Mouse (Mus musculus) heart, embryonic 13.5 days (tissue): Measurements from ENCODE around the gene Nrap. TPM values are rescaled to one million over a fixed set of nuclear protein-coding genes. Genes with fewer than 3 reads are reported as not detected.

ENCODE experiments used
- ATAC-seq: fragments of 200-750 bp; cut with Nextera tagmentation; 2 replicates; pipeline ENCODE4 v1.8.0; 2017; ENCODE audit warnings: moderate TSS enrichment; ENCODE audit not compliant: insufficient number of reproducible peaks, low FRiP score, low TSS enrichment; ENCODE audit errors: extremely low read depth
- H3K27ac ChIP-seq: fragments of 300-500 bp; sonication (generic); replicated peaks from 2 replicates; pipeline ENCODE4 v1.5.1; 2015; ENCODE audit warnings: moderate library complexity, mild to moderate bottlenecking, inconsistent platforms
- H3K27me3 ChIP-seq: fragments of 300-500 bp; sonication (generic); replicated peaks from 2 replicates; pipeline ENCODE4 v1.6.1; 2015; ENCODE audit warnings: mild to moderate bottlenecking, inconsistent platforms
- H3K36me3 ChIP-seq: fragments of 300-500 bp; sonication (generic); 2 replicates; pipeline ENCODE4 v1.6.1; 2015; ENCODE audit warnings: mild to moderate bottlenecking, inconsistent platforms
- H3K4me1 ChIP-seq: fragments of 300-500 bp; sonication (generic); 2 replicates; pipeline ENCODE4 v1.6.1; 2015; ENCODE audit warnings: inconsistent platforms
- H3K4me2 ChIP-seq: fragments of 300-500 bp; sonication (generic); 2 replicates; pipeline ENCODE4 v1.6.1; 2015; ENCODE audit warnings: inconsistent platforms, mild to moderate bottlenecking, moderate library complexity
- H3K4me3 ChIP-seq: fragments of 300-500 bp; sonication (generic); 2 replicates; pipeline ENCODE4 v1.5.1; 2015; ENCODE audit warnings: moderate library complexity, mild to moderate bottlenecking, inconsistent platforms
- H3K9ac ChIP-seq: fragments of 300-500 bp; sonication (generic); 2 replicates; pipeline ENCODE4 v1.6.1; 2015; ENCODE audit warnings: inconsistent platforms, mild to moderate bottlenecking, moderate library complexity
- H3K9me3 ChIP-seq: fragments of 300-500 bp; sonication (generic); 2 replicates; pipeline ENCODE4 v1.6.1; 2016; ENCODE audit warnings: inconsistent platforms
- WGBS: fragments of 180-500 bp; shearing (Covaris S2); methylation state at CpG from one replicate; pipeline ENCODE4 v1.1.7; 2015; ENCODE audit warnings: mixed read lengths; 5-methylcytosine and 5-hydroxymethylcytosine counted together
- polyA plus RNA-seq: library from polyadenylated mRNA; unstranded; fragments of >200 nt; fragmentation: Nextera tagmentation; extraction: Ambion mirVana; gene quantifications from 2 replicates; pipeline ENCODE4 v1.2.1, GENCODE M21; 2015

Nrap gene
- polyA plus RNA-seq, 1 experiment from 2014 or later: 27.3 TPM

DNA sequence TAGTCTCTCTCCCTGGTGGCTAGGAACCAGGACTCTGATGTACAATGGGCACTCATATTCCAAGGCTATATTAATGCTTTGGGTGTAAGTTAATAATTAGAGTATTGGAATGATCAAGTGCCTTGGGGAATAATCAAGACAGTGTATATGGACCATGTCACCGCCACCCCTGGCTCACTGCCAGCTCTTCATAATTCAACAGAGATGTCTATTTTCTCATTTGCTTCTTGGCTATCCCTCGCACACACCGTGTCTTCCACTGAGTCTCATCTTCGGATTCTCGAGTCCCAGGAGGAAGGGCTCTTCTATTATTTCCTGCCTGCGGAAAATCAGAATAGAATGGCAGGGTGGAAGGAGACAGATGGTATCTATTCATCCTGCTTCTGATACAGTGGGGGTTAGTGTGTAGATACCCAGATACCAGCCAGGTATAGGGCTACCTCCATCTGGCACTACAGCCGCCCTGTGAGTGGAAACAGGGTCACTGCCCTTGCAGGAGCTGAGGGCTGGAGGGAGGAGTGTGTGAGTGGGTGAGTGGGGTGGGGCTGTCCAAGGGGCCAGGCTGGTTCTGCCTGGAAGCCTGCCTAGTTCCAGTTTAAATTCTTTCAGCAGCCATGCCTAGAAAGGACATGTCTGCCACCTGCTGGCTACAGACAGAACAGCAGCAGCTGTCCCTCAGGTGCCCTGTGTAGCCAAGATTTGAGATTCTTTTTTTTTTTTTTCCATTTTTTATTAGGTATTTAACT lies 95.0 kb downstream of the Nrap start:
- Histone ChIP-seq H3K4me2 (no peak overlapping the region), H3K27me3 (peaks cover 10% of the 10 kb centered on the region)
- WGBS: 51% methylated on average over 7 of the region's 7 CpGs

DNA sequence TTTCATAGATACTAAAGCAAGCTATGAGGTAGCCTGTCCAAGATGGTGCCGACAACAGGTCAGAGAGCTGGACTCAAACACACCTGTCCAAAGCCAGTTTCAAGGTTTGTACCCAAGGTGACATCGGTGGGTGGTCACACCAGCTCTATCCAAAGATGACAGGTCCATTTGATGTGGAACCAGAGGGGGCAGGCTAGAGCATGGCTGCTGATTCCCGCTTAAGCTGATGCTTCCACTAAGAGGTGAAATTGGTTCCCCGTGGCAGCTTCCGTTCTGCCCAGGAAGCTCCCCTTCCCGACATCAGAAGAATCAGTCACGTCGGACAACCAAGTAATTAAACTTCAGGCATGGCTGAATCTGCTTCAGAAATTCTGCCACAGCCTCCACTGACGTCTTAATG lies 97.5 kb downstream of the Nrap start:
- no peak for ATAC-seq
- Histone ChIP-seq H3K4me2 (no peak overlapping the region), H3K36me3 (no peaks in the 10 kb centered on the region), H3K27ac (no peak overlapping the region), H3K4me3 (no peak overlapping the region), H3K4me1 (peaks cover 11% of the 10 kb centered on the region), H3K9ac (no peak overlapping the region), H3K9me3 (no peaks in the 10 kb centered on the region), H3K27me3 (peaks cover 10% of the 10 kb centered on the region)
- WGBS: 69% methylated on average over 9 of the region's 9 CpGs

More for the DNA sequence above, 95.0 kb downstream of the Nrap start:
- no peak overlapping the region for H3K27ac ChIP-seq
- no peak overlapping the region for H3K4me3 ChIP-seq
- peaks cover 11% of the 10 kb centered on the region for H3K4me1 ChIP-seq
- H3K36me3 ChIP-seq: no peaks in the 10 kb centered on the region
- H3K9me3 ChIP-seq: no peaks in the 10 kb centered on the region
- no peak for ATAC-seq
- no peak overlapping the region for H3K9ac ChIP-seq

DNA sequence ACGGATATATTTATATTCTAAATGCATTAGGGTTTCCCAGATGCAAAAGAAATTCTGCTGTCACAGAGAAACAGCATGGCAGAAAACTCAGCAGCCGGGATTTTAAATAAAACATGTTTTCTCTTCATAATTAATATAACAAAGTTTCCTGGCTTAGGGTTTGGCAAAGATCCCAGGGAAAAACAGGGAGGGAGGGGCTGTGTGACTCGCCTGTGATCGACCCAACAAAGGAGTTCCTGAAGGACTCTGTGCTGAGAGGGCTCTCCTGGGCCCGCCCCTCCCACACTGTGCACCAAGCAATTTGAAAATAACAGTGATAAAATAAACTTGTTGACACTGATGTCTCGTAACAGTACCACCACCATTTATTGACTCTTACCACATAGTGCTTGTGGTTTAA lies 97.9 kb downstream of the Nrap start:
- ATAC-seq: no peak
- Histone ChIP-seq H3K9ac (no peak overlapping the region), H3K9me3 (no peaks in the 10 kb centered on the region), H3K36me3 (no peaks in the 10 kb centered on the region), H3K4me1 (peaks cover 12% of the 10 kb centered on the region), H3K27ac (no peak overlapping the region), H3K4me3 (no peak overlapping the region), H3K27me3 (peaks cover 7% of the 10 kb centered on the region), H3K4me2 (no peak overlapping the region)
- 50% methylated on average over 6 of the region's 6 CpGs for WGBS

DNA sequence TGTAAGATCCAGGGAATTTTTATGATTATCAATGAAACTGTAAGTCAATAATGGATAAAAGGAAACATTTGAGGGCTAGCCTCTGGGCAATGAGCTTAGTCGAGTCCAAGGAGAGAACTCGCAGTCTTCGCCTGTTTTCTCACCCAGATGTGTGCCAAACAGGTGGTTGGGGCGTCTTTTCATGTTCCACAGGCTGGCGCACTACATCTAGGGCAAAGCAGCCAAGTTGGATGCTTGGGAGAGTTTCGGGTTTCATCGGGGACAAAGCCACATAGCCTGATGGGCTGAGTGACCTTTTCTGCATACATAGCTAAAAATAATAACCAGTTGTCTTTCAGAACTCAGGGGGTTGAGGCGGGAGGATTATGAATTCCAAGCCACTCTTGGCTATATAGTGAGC lies 100.2 kb downstream of the Nrap start:
- WGBS: 84% methylated on average over 8 of the region's 8 CpGs
- ATAC-seq: no peak
- no peaks in the 10 kb centered on the region for H3K36me3 ChIP-seq

DNA sequence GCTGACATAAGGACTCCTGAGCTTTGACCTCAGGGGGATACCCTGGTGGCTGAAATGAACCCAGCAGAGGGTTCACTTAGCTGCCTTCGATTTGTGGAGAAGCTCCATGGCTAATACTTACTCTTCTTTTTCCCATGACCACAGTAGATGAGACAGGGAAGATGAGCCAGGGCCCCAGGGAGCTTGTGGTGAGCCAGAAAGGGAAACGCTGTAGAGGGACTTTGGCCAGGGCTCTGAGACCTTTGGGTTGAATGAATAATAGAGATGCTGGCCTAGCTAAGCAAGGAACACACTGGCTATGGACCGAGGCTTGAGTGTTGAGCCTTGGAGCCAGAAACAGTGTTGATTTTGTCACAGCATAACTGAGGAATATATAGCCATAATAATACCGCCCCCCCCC lies 101.4 kb downstream of the Nrap start:
- WGBS: 81% methylated on average over 4 of the region's 4 CpGs
- H3K9me3 ChIP-seq: no peaks in the 10 kb centered on the region
- no peaks in the 10 kb centered on the region for H3K36me3 ChIP-seq
- no peak overlapping the region for H3K9ac ChIP-seq
- peaks cover 3% of the 10 kb centered on the region; the same call in 1 of the 2 replicates for H3K27me3 ChIP-seq
- H3K4me3 ChIP-seq: no peak overlapping the region
- no peak overlapping the region for H3K4me2 ChIP-seq
- peaks cover 12% of the 10 kb centered on the region; the same call in 1 of the 2 replicates for H3K4me1 ChIP-seq
- H3K27ac ChIP-seq: no peak overlapping the region
- no peak for ATAC-seq

More for the DNA sequence above, 100.2 kb downstream of the Nrap start:
- Histone ChIP-seq H3K9me3 (no peaks in the 10 kb centered on the region), H3K4me2 (no peak overlapping the region), H3K4me3 (no peak overlapping the region), H3K9ac (no peak overlapping the region), H3K4me1 (peaks cover 13% of the 10 kb centered on the region), H3K27ac (no peak overlapping the region), H3K27me3 (0 out of 2 replicates have a peak, but pooled peaks cover 3% of the 10 kb centered on the region)

DNA sequence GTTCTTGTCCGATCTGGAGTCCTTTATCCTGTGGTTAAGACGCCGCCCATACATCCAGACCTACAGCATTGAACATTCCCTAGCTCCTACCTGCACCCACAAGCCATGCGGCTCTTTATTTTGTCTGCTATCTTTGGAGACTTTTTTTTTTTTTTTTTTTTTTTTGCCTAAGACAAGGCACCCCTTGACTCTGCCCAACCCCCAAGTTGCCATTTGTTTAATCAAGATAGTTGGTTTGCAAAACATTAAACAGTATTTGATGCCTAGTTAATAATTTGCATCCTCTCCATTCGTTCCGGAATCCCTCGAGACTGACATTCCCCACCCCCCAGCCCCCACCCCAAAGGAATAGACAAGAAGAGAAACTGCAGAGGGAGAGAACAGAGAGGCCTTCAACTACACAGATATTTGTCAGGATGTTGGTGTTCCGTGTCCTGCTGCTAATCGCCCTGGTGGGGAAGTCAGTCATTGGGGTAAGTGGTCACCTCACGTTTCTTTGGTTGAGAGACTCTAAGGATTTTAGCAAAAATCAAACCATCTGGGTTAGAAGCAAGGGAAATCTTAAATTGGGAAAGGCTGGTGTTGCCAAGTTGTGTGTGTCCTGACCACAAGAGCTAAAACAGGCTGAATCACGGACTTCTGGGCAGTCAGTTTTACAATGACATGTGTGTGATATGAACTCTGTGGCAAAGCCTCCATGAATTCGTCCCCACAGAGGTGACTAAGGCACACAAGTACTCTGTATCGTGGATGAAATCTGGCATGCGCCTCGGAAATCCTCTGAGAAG lies 102.1 kb downstream of the Nrap start:
- no peaks in the 10 kb centered on the region for H3K9me3 ChIP-seq
- H3K27me3 ChIP-seq: peaks cover 3% of the 10 kb centered on the region; the same call in 1 of the 2 replicates
- no peaks in the 10 kb centered on the region for H3K36me3 ChIP-seq
- H3K4me3 ChIP-seq: no peak overlapping the region
- H3K4me1 ChIP-seq: peaks cover 12% of the 10 kb centered on the region; the same call in 1 of the 2 replicates
- H3K27ac ChIP-seq: no peak overlapping the region
- H3K9ac ChIP-seq: no peak overlapping the region
- no peak overlapping the region for H3K4me2 ChIP-seq
- WGBS: 75% methylated on average over 15 of the region's 15 CpGs
- no peak for ATAC-seq

DNA sequence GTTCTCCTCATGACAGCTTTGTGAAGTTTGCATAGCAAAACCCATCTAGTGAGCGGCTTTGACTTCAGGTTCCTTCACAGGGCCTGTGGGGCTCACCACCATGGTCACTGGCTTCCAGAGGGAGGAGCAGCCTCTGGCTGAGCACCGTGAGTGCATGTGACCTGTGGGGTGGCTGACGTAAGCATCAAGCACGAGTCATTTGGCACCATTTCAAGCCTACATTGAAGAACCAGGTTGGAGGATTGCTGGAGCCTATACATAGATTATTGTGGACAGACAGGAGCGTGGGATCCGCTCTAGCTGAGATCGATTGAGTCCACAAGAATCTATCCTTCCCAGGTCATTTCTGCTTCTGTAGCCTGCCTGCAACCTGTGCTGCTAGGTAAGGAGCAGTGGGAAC lies 103.0 kb downstream of the Nrap start, which contains the start of gene Habp2:
Gene Habp2, plus strand, starts transcription at position 272 of the 400 bp plus-strand sequence.
- H3K36me3 ChIP-seq: no peaks in the 10 kb centered on the region
- H3K9me3 ChIP-seq: no peaks in the 10 kb centered on the region
- no peak within 1 kb of the TSS for H3K27ac ChIP-seq
- no peak for ATAC-seq
- no peak within 1 kb of the TSS for H3K9ac ChIP-seq
- H3K4me2 ChIP-seq: no peak within 1 kb of the TSS
- H3K27me3 ChIP-seq: peaks cover 3% of the 10 kb centered on the region; the same call in 1 of the 2 replicates
- no peak within 1 kb of the TSS for H3K4me3 ChIP-seq
- H3K4me1 ChIP-seq: peaks cover 7% of the 10 kb centered on the region; the same call in 1 of the 2 replicates
- 62% methylated on average over 7 of the region's 7 CpGs for WGBS

DNA sequence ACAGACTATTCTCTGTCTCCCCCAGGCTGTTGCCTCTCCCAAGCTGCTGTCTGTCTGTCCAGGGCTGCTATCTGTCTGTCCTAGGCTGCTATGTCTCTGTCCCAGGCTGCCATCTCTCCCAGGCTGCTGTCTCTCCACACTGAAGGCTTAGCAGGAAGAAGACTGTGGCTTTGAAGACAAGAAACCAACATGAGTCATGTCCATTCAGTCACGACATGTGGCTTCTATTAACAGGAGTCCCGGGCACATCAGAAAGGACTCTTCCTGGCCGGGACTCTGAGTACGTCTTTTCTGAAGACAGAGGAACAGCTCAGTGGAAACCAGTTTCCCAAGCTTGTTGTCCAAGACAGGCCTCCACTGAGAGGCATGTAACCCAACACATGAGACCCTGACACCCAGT lies 104.6 kb downstream of the Nrap start:
- Histone ChIP-seq H3K27me3 (peaks cover 3% of the 10 kb centered on the region; the same call in 1 of the 2 replicates), H3K9ac (no peak overlapping the region), H3K4me1 (peaks cover 7% of the 10 kb centered on the region; the same call in 1 of the 2 replicates), H3K27ac (no peak overlapping the region), H3K4me3 (no peak overlapping the region), H3K4me2 (no peak overlapping the region), H3K9me3 (no peaks in the 10 kb centered on the region), H3K36me3 (no peaks in the 10 kb centered on the region)
- WGBS: 56% methylated on average over 4 of the region's 4 CpGs
- no peak for ATAC-seq

DNA sequence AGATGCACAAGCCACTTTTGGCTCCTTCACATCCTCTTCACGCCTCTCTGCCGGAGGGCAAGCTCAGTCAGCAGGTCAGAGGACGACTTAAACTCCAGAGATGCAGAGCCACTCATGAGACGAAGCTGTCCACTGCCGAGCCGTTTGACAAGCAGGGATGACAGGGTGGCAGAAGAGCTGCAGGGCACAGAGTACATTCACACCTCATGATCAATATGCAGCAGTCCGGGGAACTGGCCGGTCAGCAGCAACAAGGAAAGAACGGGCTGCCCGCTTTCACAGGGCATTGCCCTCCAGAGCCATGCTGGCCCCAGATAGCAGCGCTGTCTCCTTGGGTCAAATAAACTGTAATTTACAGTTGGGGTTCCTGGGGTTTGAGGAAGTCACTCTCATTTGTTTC lies 111.5 kb downstream of the Nrap start:
- peaks cover 9% of the 10 kb centered on the region for H3K27me3 ChIP-seq
- H3K4me3 ChIP-seq: no peak overlapping the region
- no peaks in the 10 kb centered on the region for H3K9me3 ChIP-seq
- ATAC-seq: no peak
- H3K4me2 ChIP-seq: no peak overlapping the region
- no peak overlapping the region for H3K27ac ChIP-seq
- no peak overlapping the region for H3K9ac ChIP-seq
- H3K4me1 ChIP-seq: 0 out of 2 replicates have a peak, but pooled peaks cover 2% of the 10 kb centered on the region
- WGBS: 72% methylated on average over 11 of the region's 11 CpGs
- no peaks in the 10 kb centered on the region for H3K36me3 ChIP-seq

DNA sequence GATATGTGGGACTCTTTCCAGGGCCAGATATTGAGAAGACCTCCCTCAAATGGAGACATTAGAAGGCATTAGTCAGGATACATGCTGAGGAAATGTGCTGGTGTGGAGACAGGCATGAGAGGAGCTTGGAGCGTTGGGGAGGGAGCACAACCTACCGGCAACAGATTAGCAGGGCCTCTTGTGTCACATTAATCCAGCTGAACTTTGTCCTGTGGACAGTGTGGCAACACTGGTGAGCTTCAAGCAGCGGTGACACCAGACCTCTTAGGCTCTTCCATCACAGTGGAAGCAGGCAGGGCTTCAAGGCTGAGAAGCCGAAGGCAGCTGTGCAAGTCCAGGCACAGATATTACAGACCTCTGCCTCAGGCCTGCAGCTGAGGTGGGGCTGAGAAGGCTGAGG lies 111.9 kb downstream of the Nrap start:
- Histone ChIP-seq H3K27me3 (peaks cover 9% of the 10 kb centered on the region), H3K4me1 (0 out of 2 replicates have a peak, but pooled peaks cover 6% of the 10 kb centered on the region), H3K4me2 (no peak overlapping the region), H3K9me3 (no peaks in the 10 kb centered on the region), H3K9ac (no peak overlapping the region), H3K4me3 (no peak overlapping the region), H3K27ac (no peak overlapping the region), H3K36me3 (no peaks in the 10 kb centered on the region)
- WGBS: 59% methylated on average over 4 of the region's 4 CpGs
- ATAC-seq: no peak

DNA sequence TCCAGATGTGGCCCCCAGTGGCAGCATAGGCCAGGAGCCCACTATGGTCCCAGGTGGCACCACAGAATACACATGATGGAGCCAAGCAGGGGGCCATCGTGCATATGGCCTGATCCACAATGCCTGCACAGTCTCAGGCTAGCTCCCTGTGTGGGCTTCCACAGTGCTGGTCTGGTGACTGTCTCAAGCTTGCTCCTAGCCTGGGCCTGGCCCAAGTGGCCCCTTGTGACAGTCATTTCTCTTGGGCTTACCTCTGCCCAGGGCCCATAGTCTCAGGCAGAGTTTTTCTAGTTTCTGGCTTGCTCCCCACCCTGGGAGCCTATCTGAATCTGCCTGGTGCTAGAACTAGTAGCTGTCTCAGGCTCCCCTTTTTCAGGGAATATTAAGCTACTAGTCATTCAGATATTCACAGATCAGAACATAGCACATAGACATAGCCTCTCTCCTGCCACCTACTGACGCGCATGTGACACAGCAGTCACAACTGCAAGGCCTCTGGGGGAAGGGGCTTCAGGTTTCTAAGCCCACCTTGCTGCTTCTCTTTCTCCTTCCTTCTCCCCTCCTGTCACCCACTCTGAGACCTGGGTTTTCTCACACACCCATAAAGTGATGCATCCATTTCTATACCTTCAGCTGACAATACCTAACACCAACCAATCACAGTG lies 112.6 kb downstream of the Nrap start:
- ATAC-seq: no peak
- Histone ChIP-seq H3K9me3 (no peaks in the 10 kb centered on the region), H3K27me3 (peaks cover 9% of the 10 kb centered on the region), H3K27ac (no peak overlapping the region), H3K36me3 (no peaks in the 10 kb centered on the region), H3K9ac (no peak overlapping the region), H3K4me3 (no peak overlapping the region), H3K4me2 (no peak overlapping the region), H3K4me1 (0 out of 2 replicates have a peak, but pooled peaks cover 6% of the 10 kb centered on the region)
- whole genome bisulfite sequencing: 44% methylated on average over 3 of the region's 3 CpGs
